Mouse (Mus musculus): ENCODE data around the gene Snx32. TPM values are rescaled to one million over a fixed set of nuclear protein-coding genes. Genes with fewer than 3 reads are reported as not detected.

Gene Snx32
- 2.6 and 3.0 TPM in 2 replicates for polyA plus RNA-seq (2015; fragmentation: Nextera tagmentation; extraction: Ambion mirVana)

GRCm38 (mm10) chr19:5510031-5511026 is at the start of gene Snx32:
TSS of gene Snx32 (minus strand) at chr19:5510538.
- H3K27me3 ChIP-seq (ENCODE audit: insufficient read depth, low read length) = no peaks in the 10 kb centered on the region
- WGBS (ENCODE audit: insufficient replicate concordance) = 3% methylated on average over 47 of the region's 47 CpGs

GRCm38 (mm10) chr19:5559631-5560456 is 49.5 kb upstream of the Snx32 start:
- H3K4me2 ChIP-seq (ENCODE audit: low read depth, low read length) = peak overlapping the region; percentile 66
- H3K36me3 ChIP-seq (replicated peaks; ENCODE audit: insufficient read depth, low read length) = no peaks in the 10 kb centered on the region
- ATAC-seq (no peak), DNase-seq (no peak)
- H3K27me3 ChIP-seq (ENCODE audit: insufficient read depth, low read length) = peaks cover 73% of the 10 kb centered on the region
- H3K4me3 ChIP-seq (ENCODE audit: low read depth, low read length) = peak overlapping the region; percentile 41
- no peak overlapping the region for H3K9ac ChIP-seq (replicated peaks)
- H3K27ac ChIP-seq (ENCODE audit: low read depth) = no peak overlapping the region
- 1% methylated on average over 67 of the region's 69 CpGs for WGBS (ENCODE audit: insufficient replicate concordance)
- no peak for TF ChIP-seq EP300 (IDR thresholded peaks at IDR 0.05; ENCODE audit: low read depth)
- TF ChIP-seq CTCF (IDR thresholded peaks at IDR 0.05; ENCODE audit: low read depth) = no peak
- no peaks in the 10 kb centered on the region for H3K9me3 ChIP-seq (ENCODE audit: low read length)
- peaks cover 16% of the 10 kb centered on the region for H3K4me1 ChIP-seq (ENCODE audit: insufficient read depth)

More at GRCm38 (mm10) chr19:5510031-5511026, at the start of gene Snx32:
- Histone ChIP-seq H3K9me3 (ENCODE audit: low read length) (no peaks in the 10 kb centered on the region), H3K4me2 (ENCODE audit: low read depth, low read length) (peak within 1 kb of the TSS; percentile 92), H3K4me3 (ENCODE audit: low read depth, low read length) (peak within 1 kb of the TSS; percentile 54), H3K4me1 (ENCODE audit: insufficient read depth) (peaks cover 29% of the 10 kb centered on the region), H3K36me3 (replicated peaks; ENCODE audit: insufficient read depth, low read length) (no peaks in the 10 kb centered on the region), H3K27ac (ENCODE audit: low read depth) (peak within 1 kb of the TSS; percentile 70), H3K9ac (replicated peaks) (peak within 1 kb of the TSS; percentile 64)
- TF ChIP-seq CTCF (IDR thresholded peaks at IDR 0.05; ENCODE audit: low read depth) (peak; percentile 58), EP300 (IDR thresholded peaks at IDR 0.05; ENCODE audit: low read depth) (peak; percentile 85)
- DNase-seq = peak; percentile 96
- ATAC-seq = peak; percentile 100

- no peak for ATAC-seq
- no peak overlapping the region for H3K4me2 ChIP-seq (ENCODE audit: low read depth, low read length)
- H3K4me3 ChIP-seq (ENCODE audit: low read depth, low read length) = no peak overlapping the region
- no peak for TF ChIP-seq CTCF (IDR thresholded peaks at IDR 0.05; ENCODE audit: low read depth)
- no peak for TF ChIP-seq EP300 (IDR thresholded peaks at IDR 0.05; ENCODE audit: low read depth)
- H3K27me3 ChIP-seq (ENCODE audit: insufficient read depth, low read length) = peaks cover 72% of the 10 kb centered on the region
- peaks cover 16% of the 10 kb centered on the region for H3K4me1 ChIP-seq (ENCODE audit: insufficient read depth)
- no peak overlapping the region for H3K27ac ChIP-seq (ENCODE audit: low read depth)
- no peak for DNase-seq
- H3K9ac ChIP-seq (replicated peaks) = no peak overlapping the region
- H3K36me3 ChIP-seq (replicated peaks; ENCODE audit: insufficient read depth, low read length) = no peaks in the 10 kb centered on the region
- no peaks in the 10 kb centered on the region for H3K9me3 ChIP-seq (ENCODE audit: low read length)
- 26% methylated on average over 8 of the region's 8 CpGs for WGBS (ENCODE audit: insufficient replicate concordance)
Measured at GRCm38 (mm10) chr19:5559229-5559628, 48.9 kb upstream of the Snx32 start.

GRCm38 (mm10) chr19:5558770-5559169 is 48.4 kb upstream of the Snx32 start:
- DNase-seq (no peak), ATAC-seq (no peak)
- 63% methylated on average over 8 of the region's 8 CpGs for WGBS (ENCODE audit: insufficient replicate concordance)
- TF ChIP-seq CTCF (IDR thresholded peaks at IDR 0.05; ENCODE audit: low read depth) (no peak), EP300 (IDR thresholded peaks at IDR 0.05; ENCODE audit: low read depth) (no peak)
- no peak overlapping the region for H3K4me3 ChIP-seq (ENCODE audit: low read depth, low read length)
- H3K9ac ChIP-seq (replicated peaks) = no peak overlapping the region
- H3K9me3 ChIP-seq (ENCODE audit: low read length) = no peaks in the 10 kb centered on the region
- H3K27me3 ChIP-seq (ENCODE audit: insufficient read depth, low read length) = peaks cover 67% of the 10 kb centered on the region
- no peak overlapping the region for H3K27ac ChIP-seq (ENCODE audit: low read depth)
- H3K36me3 ChIP-seq (replicated peaks; ENCODE audit: insufficient read depth, low read length) = no peaks in the 10 kb centered on the region
- H3K4me2 ChIP-seq (ENCODE audit: low read depth, low read length) = no peak overlapping the region
- peaks cover 16% of the 10 kb centered on the region for H3K4me1 ChIP-seq (ENCODE audit: insufficient read depth)

- Histone ChIP-seq H3K4me1 (ENCODE audit: insufficient read depth) (peaks cover 16% of the 10 kb centered on the region), H3K4me3 (ENCODE audit: low read depth, low read length) (no peak overlapping the region), H3K9me3 (ENCODE audit: low read length) (no peaks in the 10 kb centered on the region), H3K4me2 (ENCODE audit: low read depth, low read length) (no peak overlapping the region), H3K9ac (replicated peaks) (no peak overlapping the region), H3K27me3 (ENCODE audit: insufficient read depth, low read length) (peaks cover 67% of the 10 kb centered on the region), H3K36me3 (replicated peaks; ENCODE audit: insufficient read depth, low read length) (no peaks in the 10 kb centered on the region), H3K27ac (ENCODE audit: low read depth) (no peak overlapping the region)
- no peak for DNase-seq
- 53% methylated on average over 7 of the region's 7 CpGs for WGBS (ENCODE audit: insufficient replicate concordance)
- TF ChIP-seq EP300 (IDR thresholded peaks at IDR 0.05; ENCODE audit: low read depth) (no peak), CTCF (IDR thresholded peaks at IDR 0.05; ENCODE audit: low read depth) (no peak)
- ATAC-seq = no peak
Measured at GRCm38 (mm10) chr19:5558169-5558568, 47.8 kb upstream of the Snx32 start.

- H3K4me3 ChIP-seq (ENCODE audit: low read depth, low read length) = no peak overlapping the region
Measured at GRCm38 (mm10) chr19:5554212-5554611, 43.9 kb upstream of the Snx32 start.

More at GRCm38 (mm10) chr19:5554212-5554611, 43.9 kb upstream of the Snx32 start:
- H3K36me3 ChIP-seq (replicated peaks; ENCODE audit: insufficient read depth, low read length) = no peaks in the 10 kb centered on the region
- no peaks in the 10 kb centered on the region for H3K4me1 ChIP-seq (ENCODE audit: insufficient read depth)
- H3K9me3 ChIP-seq (ENCODE audit: low read length) = no peaks in the 10 kb centered on the region
- TF ChIP-seq CTCF (IDR thresholded peaks at IDR 0.05; ENCODE audit: low read depth) (no peak), EP300 (IDR thresholded peaks at IDR 0.05; ENCODE audit: low read depth) (no peak)
- no peak overlapping the region for H3K27ac ChIP-seq (ENCODE audit: low read depth)
- no peak for DNase-seq
- H3K27me3 ChIP-seq (ENCODE audit: insufficient read depth, low read length) = peaks cover 27% of the 10 kb centered on the region
- no peak overlapping the region for H3K4me2 ChIP-seq (ENCODE audit: low read depth, low read length)
- H3K9ac ChIP-seq (replicated peaks) = no peak overlapping the region
- no peak for ATAC-seq
- WGBS (ENCODE audit: insufficient replicate concordance) = 82% methylated on average over 14 of the region's 14 CpGs
